Mouse (Mus musculus) brain, embryonic 14.5 days (tissue): Measurements from ENCODE around the gene Tnfrsf9.

Source experiments
- CTCF ChIP-seq: fragments of 200-500 bp; IDR thresholded peaks from 2 replicates; pipeline ENCODE4 v1.5.1; 2012; ENCODE audit warnings: inconsistent platforms, mild to moderate bottlenecking, moderate library complexity, borderline replicate concordance; ENCODE audit not compliant: insufficient read depth, insufficient read length; ENCODE audit errors: extremely low read depth
- POLR2A ChIP-seq: fragments of 200-500 bp; IDR thresholded peaks from 2 replicates; pipeline ENCODE4 v1.6.1; 2012; ENCODE audit warnings: mild to moderate bottlenecking, inconsistent platforms, borderline replicate concordance; ENCODE audit not compliant: poor library complexity, insufficient read depth, insufficient read length, severe bottlenecking; ENCODE audit errors: extremely low read depth

DNA sequence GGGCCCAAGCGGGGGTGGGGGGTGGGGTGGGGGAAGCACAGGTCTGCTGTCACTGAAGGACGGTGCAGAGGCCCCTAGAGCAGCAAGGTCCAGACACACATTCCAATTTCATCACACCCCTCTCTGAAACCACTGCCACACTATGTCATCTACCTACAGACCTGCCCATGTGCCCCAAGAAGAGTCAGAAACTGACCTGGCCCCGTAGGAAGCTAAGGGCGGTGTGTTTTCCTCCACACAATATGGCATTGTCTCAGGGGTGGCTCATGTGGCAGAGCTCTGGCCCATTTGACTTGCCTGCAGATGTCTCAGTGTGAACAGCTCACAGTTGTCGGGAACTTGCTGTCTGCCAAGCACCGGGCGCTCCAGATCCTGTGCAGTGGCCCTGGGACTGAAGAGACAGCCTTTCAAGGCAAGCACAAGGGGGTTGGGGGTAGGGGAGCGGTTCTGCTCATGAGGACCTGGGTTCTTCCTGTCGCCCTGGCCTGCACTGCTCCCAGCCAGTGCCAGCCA is 42.2 kb upstream of the Tnfrsf9 start:
- no peak for TF ChIP-seq CTCF
- TF ChIP-seq POLR2A, result no peak
